Mouse (Mus musculus): Measurements from ENCODE around the gene Hist2h2ac. TPM values are rescaled to one million over a fixed set of nuclear protein-coding genes. Genes with fewer than 3 reads are reported as not detected.

Hist2h2ac gene
- total and polyA plus RNA-seq, 2 experiments from 2014 or later = 1.7 to 554 TPM

- WGBS = 3% methylated on average over 12 of the region's 12 CpGs
- DNase-seq (ENCODE audit: low spot score) = no peak
- no peak for ATAC-seq (ENCODE audit: low FRiP score)
These were observed 17.3 kb upstream of the Hist2h2ac start for GRCm38 (mm10) chr3:96237904-96238511.

GRCm38 (mm10) chr3:96237335-96237903 lies 16.7 kb upstream of the Hist2h2ac start:
- WGBS = 25% methylated on average over 7 of the region's 7 CpGs

More at GRCm38 (mm10) chr3:96237904-96238511, 17.3 kb upstream of the Hist2h2ac start:
- Histone ChIP-seq H3K4me2 (ENCODE audit: low read depth, low read length, poor library complexity, severe bottlenecking) (peak overlapping the region; percentile 42), H3K36me3 (ENCODE audit: insufficient read depth, low read length) (no peaks in the 10 kb centered on the region), H3K4me3 (ENCODE audit: low read depth, low read length) (peak overlapping the region; percentile 23), H3K4me1 (ENCODE audit: insufficient read depth, low read length) (no peaks in the 10 kb centered on the region), H3K9me3 (ENCODE audit: low read length) (no peaks in the 10 kb centered on the region), H3K9ac (replicated peaks; ENCODE audit: low read length, poor library complexity, severe bottlenecking) (no peak overlapping the region), H3K27ac (ENCODE audit: low read depth, low read length) (no peak overlapping the region), H3K27me3 (ENCODE audit: insufficient read depth, low read length) (no peaks in the 10 kb centered on the region)
- no peak for TF ChIP-seq CTCF (IDR thresholded peaks at IDR 0.05)

GRCm38 (mm10) chr3:96236834-96237334 lies 16.2 kb upstream of the Hist2h2ac start:
- TF ChIP-seq CTCF (IDR thresholded peaks at IDR 0.05) = no peak
- Histone ChIP-seq H3K9me3 (ENCODE audit: low read length) (no peaks in the 10 kb centered on the region), H3K9ac (replicated peaks; ENCODE audit: low read length, poor library complexity, severe bottlenecking) (no peak overlapping the region), H3K27me3 (ENCODE audit: insufficient read depth, low read length) (no peaks in the 10 kb centered on the region), H3K4me3 (ENCODE audit: low read depth, low read length) (no peak overlapping the region), H3K36me3 (ENCODE audit: insufficient read depth, low read length) (no peaks in the 10 kb centered on the region), H3K27ac (ENCODE audit: low read depth, low read length) (no peak overlapping the region), H3K4me2 (ENCODE audit: low read depth, low read length, poor library complexity, severe bottlenecking) (no peak overlapping the region), H3K4me1 (ENCODE audit: insufficient read depth, low read length) (no peaks in the 10 kb centered on the region)
- ATAC-seq (ENCODE audit: low FRiP score) = no peak
- WGBS = 88% methylated on average over 4 of the region's 4 CpGs
- DNase-seq (ENCODE audit: low spot score) = no peak

More at GRCm38 (mm10) chr3:96237335-96237903, 16.7 kb upstream of the Hist2h2ac start:
- Histone ChIP-seq H3K4me1 (ENCODE audit: insufficient read depth, low read length) (no peaks in the 10 kb centered on the region), H3K36me3 (ENCODE audit: insufficient read depth, low read length) (no peaks in the 10 kb centered on the region), H3K27ac (ENCODE audit: low read depth, low read length) (no peak overlapping the region), H3K4me3 (ENCODE audit: low read depth, low read length) (peak overlapping the region; percentile 23; the same call in 1 of the 2 replicates), H3K9me3 (ENCODE audit: low read length) (no peaks in the 10 kb centered on the region), H3K9ac (replicated peaks; ENCODE audit: low read length, poor library complexity, severe bottlenecking) (no peak overlapping the region), H3K27me3 (ENCODE audit: insufficient read depth, low read length) (no peaks in the 10 kb centered on the region), H3K4me2 (ENCODE audit: low read depth, low read length, poor library complexity, severe bottlenecking) (peak overlapping the region; percentile 42; the same call in 1 of the 2 replicates)
- ATAC-seq (ENCODE audit: low FRiP score) (no peak), DNase-seq (ENCODE audit: low spot score) (no peak)
- no peak for TF ChIP-seq CTCF (IDR thresholded peaks at IDR 0.05)

- H3K4me3 ChIP-seq (ENCODE audit: low read depth, low read length) = no peak overlapping the region
- no peaks in the 10 kb centered on the region for H3K4me1 ChIP-seq (ENCODE audit: insufficient read depth, low read length)
- ATAC-seq (ENCODE audit: low FRiP score) = no peak
- no peaks in the 10 kb centered on the region for H3K9me3 ChIP-seq (ENCODE audit: low read length)
- no peaks in the 10 kb centered on the region for H3K36me3 ChIP-seq (ENCODE audit: insufficient read depth, low read length)
- no peak for DNase-seq (ENCODE audit: low spot score)
- H3K9ac ChIP-seq (replicated peaks; ENCODE audit: low read length, poor library complexity, severe bottlenecking) = no peak overlapping the region
- H3K4me2 ChIP-seq (ENCODE audit: low read depth, low read length, poor library complexity, severe bottlenecking) = no peak overlapping the region
- no peak for TF ChIP-seq CTCF (IDR thresholded peaks at IDR 0.05)
- 62% methylated on average over 3 of the region's 3 CpGs for WGBS
- no peaks in the 10 kb centered on the region for H3K27me3 ChIP-seq (ENCODE audit: insufficient read depth, low read length)
- no peak overlapping the region for H3K27ac ChIP-seq (ENCODE audit: low read depth, low read length)
These were observed 15.2 kb upstream of the Hist2h2ac start for GRCm38 (mm10) chr3:96235836-96236235.

- no peaks in the 10 kb centered on the region for H3K27me3 ChIP-seq (ENCODE audit: insufficient read depth, low read length)
- 94% methylated on average over 2 of the region's 2 CpGs for WGBS
- H3K9me3 ChIP-seq (ENCODE audit: low read length) = no peaks in the 10 kb centered on the region
- DNase-seq (ENCODE audit: low spot score) (no peak), ATAC-seq (ENCODE audit: low FRiP score) (no peak)
- no peak overlapping the region for H3K9ac ChIP-seq (replicated peaks; ENCODE audit: low read length, poor library complexity, severe bottlenecking)
- no peak overlapping the region for H3K4me3 ChIP-seq (ENCODE audit: low read depth, low read length)
- no peak overlapping the region for H3K27ac ChIP-seq (ENCODE audit: low read depth, low read length)
- H3K36me3 ChIP-seq (ENCODE audit: insufficient read depth, low read length) = no peaks in the 10 kb centered on the region
- H3K4me2 ChIP-seq (ENCODE audit: low read depth, low read length, poor library complexity, severe bottlenecking) = no peak overlapping the region
- no peaks in the 10 kb centered on the region for H3K4me1 ChIP-seq (ENCODE audit: insufficient read depth, low read length)
- TF ChIP-seq CTCF (IDR thresholded peaks at IDR 0.05) = no peak
These were observed 14.2 kb upstream of the Hist2h2ac start for GRCm38 (mm10) chr3:96234914-96235313.

GRCm38 (mm10) chr3:96231758-96232120 lies 11.1 kb upstream of the Hist2h2ac start:
- H3K9me3 ChIP-seq (ENCODE audit: low read length) = no peaks in the 10 kb centered on the region
- H3K4me1 ChIP-seq (ENCODE audit: insufficient read depth, low read length) = no peaks in the 10 kb centered on the region
- H3K27me3 ChIP-seq (ENCODE audit: insufficient read depth, low read length) = no peaks in the 10 kb centered on the region
- DNase-seq (ENCODE audit: low spot score) (no peak), ATAC-seq (ENCODE audit: low FRiP score) (no peak)
- no peak for TF ChIP-seq CTCF (IDR thresholded peaks at IDR 0.05)
- whole genome bisulfite sequencing = 58% methylated on average over 2 of the region's 2 CpGs
- H3K4me3 ChIP-seq (ENCODE audit: low read depth, low read length) = no peak overlapping the region
- no peak overlapping the region for H3K9ac ChIP-seq (replicated peaks; ENCODE audit: low read length, poor library complexity, severe bottlenecking)
- no peak overlapping the region for H3K27ac ChIP-seq (ENCODE audit: low read depth, low read length)
- H3K4me2 ChIP-seq (ENCODE audit: low read depth, low read length, poor library complexity, severe bottlenecking) = no peak overlapping the region
- H3K36me3 ChIP-seq (ENCODE audit: insufficient read depth, low read length) = no peaks in the 10 kb centered on the region

Data from midbrain, postnatal 0 days (tissue).